ENCODE assay signal across 9 mouse cellular contexts in genomic region chr6:145149054-145149453, GRCm38 (mm10). TPM values are rescaled to one million over a fixed set of nuclear protein-coding genes. Genes with fewer than 3 reads are reported as not detected.
A peak's percentile ranks its signal among the peaks of the same experiment; 100 is the strongest.
DNase-seq lines count a peak whose midpoint lies in the region; ATAC-seq and TF ChIP-seq lines count a peak whose summit lies in the region.
"Had no signal": no experiment of that assay in that cellular context is flagged by ENCODE, and none has a peak within 500 bp of the region (broad histone marks: within the 10 kb centered on the region; RNA-seq: fewer than 3 reads in every experiment).

No protein-coding gene starts in this region.

- no peaks in the 10 kb centered on the region for H3K36me3 ChIP-seq in hindbrain, embryonic 14.5 days (replicated peaks; ENCODE audit: control insufficient read depth, insufficient read depth)
- H3K36me3 ChIP-seq in hindbrain, embryonic 10.5 days: no peaks in the 10 kb centered on the region
- peaks cover 6% of the 10 kb centered on the region; the same call in 1 of the 2 replicates for H3K36me3 ChIP-seq in liver, postnatal 0 days (replicated peaks; ENCODE audit: insufficient read depth, low read length)
- no peaks in the 10 kb centered on the region for H3K36me3 ChIP-seq in stomach, postnatal 0 days (ENCODE audit: control insufficient read depth, insufficient read depth, low read length)
- H3K36me3 ChIP-seq: limb, embryonic 13.5 days had no signal

- WGBS in hindbrain, embryonic 14.5 days: 37% methylated on average over 9 of the region's 9 CpGs
- 45% methylated on average over 9 of the region's 9 CpGs for WGBS in hindbrain, embryonic 10.5 days
- 38% methylated on average over 9 of the region's 9 CpGs for WGBS in liver, postnatal 0 days (ENCODE audit: insufficient replicate concordance)
- WGBS in cerebellum, adult 2 months: 15% methylated on average over 9 of the region's 9 CpGs
- WGBS in stomach, postnatal 0 days: 40% methylated on average over 9 of the region's 9 CpGs

- peaks cover 4% of the 10 kb centered on the region; the same call in 1 of the 2 replicates for H3K4me1 ChIP-seq in hindbrain, embryonic 14.5 days (replicated peaks; ENCODE audit: control insufficient read depth, insufficient read depth, low read length)
- peaks cover 14% of the 10 kb centered on the region for H3K4me1 ChIP-seq in hindbrain, embryonic 10.5 days (replicated peaks)
- no peaks in the 10 kb centered on the region for H3K4me1 ChIP-seq in liver, postnatal 0 days (ENCODE audit: insufficient read depth)
- no peaks in the 10 kb centered on the region for H3K4me1 ChIP-seq in cerebellum, adult 2 months (ENCODE audit: control insufficient read depth, insufficient read depth, low read length)
- H3K4me1 ChIP-seq in stomach, postnatal 0 days (replicated peaks; ENCODE audit: control insufficient read depth, insufficient read depth): no peaks in the 10 kb centered on the region

- DNase-seq in hindbrain, embryonic 14.5 days (ENCODE audit: low spot score): no peak
- no peak for DNase-seq in hindbrain, embryonic 10.5 days (ENCODE audit: low spot score)
- DNase-seq in right cerebral cortex, postnatal 10 days (ENCODE audit: low spot score in 2 of 2): peak; percentile 35 to 40
- DNase-seq in right cerebral cortex, postnatal 25 days: no peak
- peak; percentile 29 for DNase-seq in liver, postnatal 0 days
- no peak for DNase-seq in cerebellum, adult 2 months
- no peak for DNase-seq in stomach, postnatal 0 days (ENCODE audit: low spot score)
- DNase-seq in cerebellum, adult 8-10 months: no peak

- no peak for TF ChIP-seq POLR2A in cerebellum, adult 2 months (IDR thresholded peaks at IDR 0.05; ENCODE audit: borderline replicate concordance, insufficient read depth, low read length)

- no peak for TF ChIP-seq CTCF in liver, postnatal 0 days (IDR thresholded peaks at IDR 0.05; ENCODE audit: low read depth)
- TF ChIP-seq CTCF in cerebellum, adult 2 months (IDR thresholded peaks at IDR 0.05; ENCODE audit: borderline replicate concordance, insufficient read depth, low read depth, low read length): no peak
- no peak for TF ChIP-seq CTCF in stomach, postnatal 0 days (IDR thresholded peaks at IDR 0.05; ENCODE audit: low read depth)

- no peak for TF ChIP-seq EP300 in liver, postnatal 0 days (IDR thresholded peaks at IDR 0.05; ENCODE audit: low read depth)
- no peak for TF ChIP-seq EP300 in stomach, postnatal 0 days (optimal IDR thresholded peaks at IDR 0.05)

- no peak overlapping the region for H3K4me3 ChIP-seq in hindbrain, embryonic 14.5 days (replicated peaks; ENCODE audit: low read length)
- H3K4me3 ChIP-seq in hindbrain, embryonic 10.5 days: no peak overlapping the region
- H3K4me3 ChIP-seq in liver, postnatal 0 days (ENCODE audit: low read depth, low read length): no peak overlapping the region
- no peak overlapping the region for H3K4me3 ChIP-seq in cerebellum, adult 2 months (replicated peaks; ENCODE audit: insufficient read depth, low read depth, low read length)
- no peak overlapping the region for H3K4me3 ChIP-seq in stomach, postnatal 0 days (ENCODE audit: low read depth, low read length)
- H3K4me3 ChIP-seq: limb, embryonic 13.5 days had no signal

- H3K9ac ChIP-seq in hindbrain, embryonic 14.5 days: no peak overlapping the region
- H3K9ac ChIP-seq in liver, postnatal 0 days (replicated peaks): no peak overlapping the region
- no peak overlapping the region for H3K9ac ChIP-seq in stomach, postnatal 0 days (ENCODE audit: low read length)
- H3K9ac ChIP-seq: limb, embryonic 13.5 days had no signal

- H3K4me2 ChIP-seq in hindbrain, embryonic 14.5 days (replicated peaks): no peak overlapping the region
- no peak overlapping the region for H3K4me2 ChIP-seq in liver, postnatal 0 days (ENCODE audit: low read depth, low read length)
- H3K4me2 ChIP-seq in stomach, postnatal 0 days (replicated peaks; ENCODE audit: low read depth): no peak overlapping the region
- H3K4me2 ChIP-seq: limb, embryonic 13.5 days had no signal

- H3K27ac ChIP-seq in hindbrain, embryonic 14.5 days: no peak overlapping the region
- no peak overlapping the region for H3K27ac ChIP-seq in hindbrain, embryonic 10.5 days
- H3K27ac ChIP-seq in liver, postnatal 0 days (ENCODE audit: low read depth): no peak overlapping the region
- H3K27ac ChIP-seq in cerebellum, adult 2 months (ENCODE audit: insufficient read depth, low read length): no peak overlapping the region
- no peak overlapping the region for H3K27ac ChIP-seq in stomach, postnatal 0 days (replicated peaks)
- H3K27ac ChIP-seq: limb, embryonic 13.5 days had no signal

- no peaks in the 10 kb centered on the region for H3K27me3 ChIP-seq in hindbrain, embryonic 14.5 days (ENCODE audit: control insufficient read depth, insufficient read depth, low read length)
- H3K27me3 ChIP-seq in hindbrain, embryonic 10.5 days (ENCODE audit: insufficient read depth, poor library complexity, severe bottlenecking): no peaks in the 10 kb centered on the region
- H3K27me3 ChIP-seq in liver, postnatal 0 days (ENCODE audit: insufficient read depth, low read length): no peaks in the 10 kb centered on the region
- H3K27me3 ChIP-seq in cerebellum, adult 2 months (ENCODE audit: control insufficient read depth, insufficient read depth, low read length): no peaks in the 10 kb centered on the region
- no peaks in the 10 kb centered on the region for H3K27me3 ChIP-seq in stomach, postnatal 0 days (ENCODE audit: control insufficient read depth, insufficient read depth, low read length)
- H3K27me3 ChIP-seq: limb, embryonic 13.5 days had no signal

- no peaks in the 10 kb centered on the region for H3K9me3 ChIP-seq in hindbrain, embryonic 14.5 days (ENCODE audit: control insufficient read depth, low read length)
- no peaks in the 10 kb centered on the region for H3K9me3 ChIP-seq in hindbrain, embryonic 10.5 days
- H3K9me3 ChIP-seq in liver, postnatal 0 days (ENCODE audit: low read length): no peaks in the 10 kb centered on the region
- H3K9me3 ChIP-seq in stomach, postnatal 0 days (ENCODE audit: control insufficient read depth, low read length): no peaks in the 10 kb centered on the region
- H3K9me3 ChIP-seq: limb, embryonic 13.5 days had no signal

- ATAC-seq in hindbrain, embryonic 14.5 days (ENCODE audit: low FRiP score): 0 out of 2 replicates have a peak, but pooled peaks have one; percentile 17
- peak; percentile 59; the same call in 1 of the 2 replicates for ATAC-seq in liver, postnatal 0 days
- ATAC-seq in stomach, postnatal 0 days (ENCODE audit: low FRiP score, low TSS enrichment): no peak

RNA-seq across cellular contexts. Expression of gene Lrmp, which starts 33.6 kb away (rescaled TPM):
- 0.78 and 1.0 TPM in 2 replicates for polyA plus RNA-seq in hindbrain, embryonic 14.5 days (2014; fragmentation: Nextera tagmentation; extraction: Ambion mirVana)
- polyA plus RNA-seq in hindbrain, embryonic 10.5 days (2016; fragmentation: Nextera tagmentation; extraction: Ambion mirVana): 1.8 and 2.4 TPM in 2 replicates
- polyA plus RNA-seq in liver, postnatal 0 days (2015; fragmentation: Nextera tagmentation; extraction: Ambion mirVana): 26.8 and 28.0 TPM in 2 replicates
- 0.55 and 0.82 TPM in 2 replicates for polyA plus RNA-seq in cerebellum, adult 2 months (2012; rRNA removed)
- 15.2 and 17.6 TPM in 2 replicates for polyA plus RNA-seq in stomach, postnatal 0 days (2015; fragmentation: Nextera tagmentation; extraction: Ambion mirVana)

Comparison
In these comparisons a context has a peak if more than half of its experiments do, and no peak if none do; other contexts are left out.
1. DNase-seq: peak in right cerebral cortex, postnatal 10 days (2 of 2) and liver, postnatal 0 days (single experiment); none in hindbrain, embryonic 14.5 days (single experiment), hindbrain, embryonic 10.5 days (single experiment), right cerebral cortex, postnatal 25 days (single experiment), cerebellum, adult 2 months (0 of 2), stomach, postnatal 0 days (single experiment) and cerebellum, adult 8-10 months (single experiment).